Mouse (Mus musculus) lung, adult 2 months (tissue): ENCODE measurements around the gene Spon1.

ENCODE experiments used
- CTCF ChIP-seq: fragments of 200-500 bp; IDR thresholded peaks from 2 replicates; pipeline ENCODE4 v1.5.1; 2011; ENCODE audit warnings: mild to moderate bottlenecking, low read length, control low read depth; ENCODE audit not compliant: insufficient read depth
- POLR2A ChIP-seq: fragments of 200-500 bp; IDR thresholded peaks from 2 replicates; pipeline ENCODE4 v1.6.1; 2011; ENCODE audit warnings: low read depth, mild to moderate bottlenecking, control low read depth, low read length, borderline replicate concordance; ENCODE audit errors: extremely low read depth

DNA sequence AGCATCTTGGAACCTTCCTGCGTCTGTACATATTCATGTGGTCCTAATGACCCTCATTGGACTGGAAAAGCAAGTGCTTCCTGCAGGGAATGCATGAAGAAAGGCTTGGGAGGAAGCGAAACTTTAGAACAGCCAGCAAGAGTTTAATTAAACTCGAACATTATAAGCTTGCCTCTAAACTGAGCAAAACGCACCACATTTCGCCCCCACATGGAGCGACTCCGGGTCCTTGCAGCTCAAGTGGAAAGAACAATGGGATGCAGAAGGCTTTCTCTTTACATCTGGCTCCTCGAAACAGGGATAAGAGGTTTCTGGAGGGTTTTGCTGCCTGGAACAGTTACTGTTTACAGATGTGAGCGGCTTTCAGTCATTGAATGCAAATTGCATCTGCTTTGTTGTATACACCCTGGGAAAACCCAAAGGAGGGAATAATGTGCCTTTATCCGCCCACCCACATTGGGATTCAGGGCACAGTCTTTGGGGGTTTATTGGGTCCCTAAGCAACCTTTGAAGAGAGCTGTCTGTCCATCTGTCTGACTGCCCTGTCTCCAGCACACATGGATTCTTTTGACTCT, 136.2 kb downstream of the Spon1 start:
- TF ChIP-seq CTCF (no peak), POLR2A (no peak)
